Mouse (Mus musculus) embryonic facial prominence, embryonic 15.5 days (tissue): ENCODE measurements around the gene Acaa1b. TPM values are rescaled to one million over a fixed set of nuclear protein-coding genes. Genes with fewer than 3 reads are reported as not detected.
A peak's percentile ranks its signal among the peaks of the same experiment; 100 is the strongest.

Experiments
- ATAC-seq: fragments of 200-750 bp; cut with Nextera tagmentation; 2 replicates; pipeline ENCODE4 v1.8.0; 2017; ENCODE audit warnings: low read depth, moderate TSS enrichment; ENCODE audit not compliant: insufficient number of reproducible peaks, low FRiP score, low TSS enrichment
- H3K27ac ChIP-seq: fragments of 300-500 bp; sonication (generic); replicated peaks from 2 replicates; pipeline ENCODE4 v1.5.1; 2015; ENCODE audit warnings: mild to moderate bottlenecking, inconsistent platforms
- H3K27me3 ChIP-seq: fragments of 300-500 bp; sonication (generic); 2 replicates; pipeline ENCODE4 v1.6.1; 2015; ENCODE audit warnings: inconsistent platforms
- H3K36me3 ChIP-seq: fragments of 300-500 bp; sonication (generic); 2 replicates; pipeline ENCODE4 v1.6.1; 2015; ENCODE audit warnings: mild to moderate bottlenecking, inconsistent platforms
- H3K4me1 ChIP-seq: fragments of 300-500 bp; sonication (generic); 2 replicates; pipeline ENCODE4 v1.6.1; 2015; ENCODE audit warnings: inconsistent platforms
- H3K4me2 ChIP-seq: fragments of 300-500 bp; sonication (generic); replicated peaks from 2 replicates; pipeline ENCODE4 v1.6.1; 2015; ENCODE audit warnings: mild to moderate bottlenecking, inconsistent platforms
- H3K4me3 ChIP-seq: fragments of 300-500 bp; sonication (generic); replicated peaks from 2 replicates; pipeline ENCODE4 v1.5.1; 2015; ENCODE audit warnings: mild to moderate bottlenecking, inconsistent platforms
- H3K9ac ChIP-seq: fragments of 300-500 bp; sonication (generic); 2 replicates; pipeline ENCODE4 v1.6.1; 2015; ENCODE audit warnings: inconsistent platforms
- H3K9me3 ChIP-seq: fragments of 300-500 bp; sonication (generic); replicated peaks from 2 replicates; pipeline ENCODE4 v1.6.1; 2016; ENCODE audit warnings: inconsistent platforms
- WGBS: fragments of 180-500 bp; shearing (Covaris S2); methylation state at CpG from one replicate; pipeline ENCODE4 v1.1.7; 2015; 5-methylcytosine and 5-hydroxymethylcytosine counted together
- polyA plus RNA-seq: library from polyadenylated mRNA; unstranded; fragments of >200 nt; fragmentation: Nextera tagmentation; extraction: Ambion mirVana; gene quantifications from 2 replicates; pipeline ENCODE4 v1.2.1, GENCODE M21; 2015

The Acaa1b gene
- polyA plus RNA-seq, 1 experiment from 2014 or later: 3.0 TPM

- 91% methylated on average over 6 of the region's 6 CpGs for WGBS
These were observed 8.7 kb upstream of the Acaa1b start for GRCm38 (mm10) chr9:119165548-119165947.

GRCm38 (mm10) chr9:119164743-119165142 is 7.8 kb upstream of the Acaa1b start:
- no peak overlapping the region for H3K4me3 ChIP-seq
- no peak overlapping the region for H3K9ac ChIP-seq
- H3K27me3 ChIP-seq: no peaks in the 10 kb centered on the region
- H3K4me2 ChIP-seq: no peak overlapping the region
- 72% methylated on average over 7 of the region's 7 CpGs for WGBS
- no peaks in the 10 kb centered on the region for H3K4me1 ChIP-seq
- no peak overlapping the region for H3K27ac ChIP-seq
- no peaks in the 10 kb centered on the region for H3K36me3 ChIP-seq
- ATAC-seq: no peak
- H3K9me3 ChIP-seq: no peaks in the 10 kb centered on the region

More at GRCm38 (mm10) chr9:119165548-119165947, 8.7 kb upstream of the Acaa1b start:
- H3K4me1 ChIP-seq: no peaks in the 10 kb centered on the region
- no peaks in the 10 kb centered on the region for H3K9me3 ChIP-seq
- ATAC-seq: no peak
- no peak overlapping the region for H3K4me3 ChIP-seq
- H3K36me3 ChIP-seq: no peaks in the 10 kb centered on the region
- no peaks in the 10 kb centered on the region for H3K27me3 ChIP-seq
- H3K4me2 ChIP-seq: no peak overlapping the region
- H3K27ac ChIP-seq: no peak overlapping the region
- H3K9ac ChIP-seq: no peak overlapping the region

- ATAC-seq: no peak
- WGBS: 67% methylated on average over 3 of the region's 3 CpGs
- 0 out of 2 replicates have a peak, but pooled peaks cover 5% of the 10 kb centered on the region for H3K4me1 ChIP-seq
- no peak overlapping the region for H3K9ac ChIP-seq
- H3K4me2 ChIP-seq: no peak overlapping the region
- H3K27ac ChIP-seq: no peak overlapping the region
- H3K36me3 ChIP-seq: no peaks in the 10 kb centered on the region
- H3K27me3 ChIP-seq: peaks cover 10% of the 10 kb centered on the region
- no peaks in the 10 kb centered on the region for H3K9me3 ChIP-seq
- no peak overlapping the region for H3K4me3 ChIP-seq
These were observed 3.8 kb upstream of the Acaa1b start for GRCm38 (mm10) chr9:119160689-119161088.

- no peaks in the 10 kb centered on the region for H3K9me3 ChIP-seq
- peaks cover 20% of the 10 kb centered on the region for H3K27me3 ChIP-seq
- no peak within 1 kb of the TSS for H3K4me3 ChIP-seq
- no peak for ATAC-seq
- H3K36me3 ChIP-seq: no peaks in the 10 kb centered on the region
- no peak within 1 kb of the TSS for H3K9ac ChIP-seq
- H3K27ac ChIP-seq: no peak within 1 kb of the TSS
- 0 out of 2 replicates have a peak, but pooled peaks cover 5% of the 10 kb centered on the region for H3K4me1 ChIP-seq
- 49% methylated on average over 4 of the region's 4 CpGs for WGBS
- H3K4me2 ChIP-seq: no peak within 1 kb of the TSS
These were observed 2.0 kb upstream of the Acaa1b start, which contains the start of gene Gm47289 for GRCm38 (mm10) chr9:119158861-119159260. TSS of gene Gm47289 (plus strand) at chr9:119159161.

GRCm38 (mm10) chr9:119155826-119156225 is 1.1 kb downstream of the Acaa1b start:
- H3K27ac ChIP-seq: no peak overlapping the region
- H3K9ac ChIP-seq: no peak overlapping the region
- 37% methylated on average over 7 of the region's 7 CpGs for WGBS
- H3K4me3 ChIP-seq: peak overlapping the region; percentile 53
- peaks cover 20% of the 10 kb centered on the region for H3K27me3 ChIP-seq
- ATAC-seq: no peak
- H3K9me3 ChIP-seq: no peaks in the 10 kb centered on the region
- H3K4me2 ChIP-seq: peak overlapping the region; percentile 67
- no peaks in the 10 kb centered on the region for H3K36me3 ChIP-seq
- H3K4me1 ChIP-seq: 0 out of 2 replicates have a peak, but pooled peaks cover 5% of the 10 kb centered on the region

- Histone ChIP-seq H3K4me3 (no peak overlapping the region), H3K27ac (no peak overlapping the region), H3K4me1 (0 out of 2 replicates have a peak, but pooled peaks cover 5% of the 10 kb centered on the region), H3K4me2 (no peak overlapping the region), H3K9ac (no peak overlapping the region), H3K9me3 (no peaks in the 10 kb centered on the region), H3K27me3 (peaks cover 20% of the 10 kb centered on the region), H3K36me3 (no peaks in the 10 kb centered on the region)
- no peak for ATAC-seq
- WGBS: 73% methylated on average over 8 of the region's 8 CpGs
These were observed 1.5 kb downstream of the Acaa1b start for GRCm38 (mm10) chr9:119155416-119155815.

- no peaks in the 10 kb centered on the region for H3K9me3 ChIP-seq
- WGBS: 48% methylated on average over 2 of the region's 2 CpGs
These were observed 5.1 kb downstream of the Acaa1b start for GRCm38 (mm10) chr9:119151751-119152150.

GRCm38 (mm10) chr9:119149601-119150000 is 7.3 kb downstream of the Acaa1b start:
- Histone ChIP-seq H3K9ac (no peak overlapping the region), H3K4me2 (no peak overlapping the region), H3K27ac (no peak overlapping the region), H3K9me3 (no peaks in the 10 kb centered on the region), H3K4me3 (no peak overlapping the region), H3K36me3 (no peaks in the 10 kb centered on the region), H3K27me3 (no peaks in the 10 kb centered on the region), H3K4me1 (no peaks in the 10 kb centered on the region)
- no peak for ATAC-seq
- 22% methylated on average over 5 of the region's 5 CpGs for WGBS

More at GRCm38 (mm10) chr9:119151751-119152150, 5.1 kb downstream of the Acaa1b start:
- Histone ChIP-seq H3K9ac (no peak overlapping the region), H3K4me3 (no peak overlapping the region), H3K36me3 (no peaks in the 10 kb centered on the region), H3K4me1 (0 out of 2 replicates have a peak, but pooled peaks cover 5% of the 10 kb centered on the region), H3K27me3 (peaks cover 20% of the 10 kb centered on the region), H3K4me2 (no peak overlapping the region), H3K27ac (no peak overlapping the region)
- no peak for ATAC-seq

GRCm38 (mm10) chr9:119146098-119146770 is 10.7 kb downstream of the Acaa1b start:
- WGBS: 62% methylated on average over 12 of the region's 13 CpGs
- Histone ChIP-seq H3K27me3 (no peaks in the 10 kb centered on the region), H3K4me2 (no peak overlapping the region), H3K4me1 (no peaks in the 10 kb centered on the region), H3K36me3 (no peaks in the 10 kb centered on the region), H3K4me3 (no peak overlapping the region), H3K9me3 (no peaks in the 10 kb centered on the region), H3K27ac (no peak overlapping the region), H3K9ac (no peak overlapping the region)
- ATAC-seq: no peak

GRCm38 (mm10) chr9:119145638-119146037 is 11.3 kb downstream of the Acaa1b start:
- no peaks in the 10 kb centered on the region for H3K9me3 ChIP-seq
- no peak overlapping the region for H3K4me3 ChIP-seq
- no peak overlapping the region for H3K27ac ChIP-seq
- H3K4me2 ChIP-seq: no peak overlapping the region
- H3K27me3 ChIP-seq: no peaks in the 10 kb centered on the region
- H3K36me3 ChIP-seq: no peaks in the 10 kb centered on the region
- H3K4me1 ChIP-seq: no peaks in the 10 kb centered on the region
- no peak for ATAC-seq
- H3K9ac ChIP-seq: no peak overlapping the region
- WGBS: 56% methylated on average over 6 of the region's 6 CpGs

GRCm38 (mm10) chr9:119145137-119145536 is 11.8 kb downstream of the Acaa1b start:
- no peak overlapping the region for H3K4me2 ChIP-seq
- H3K27me3 ChIP-seq: no peaks in the 10 kb centered on the region
- H3K27ac ChIP-seq: no peak overlapping the region
- no peak for ATAC-seq
- H3K4me3 ChIP-seq: no peak overlapping the region
- no peaks in the 10 kb centered on the region for H3K9me3 ChIP-seq
- H3K4me1 ChIP-seq: no peaks in the 10 kb centered on the region
- H3K9ac ChIP-seq: no peak overlapping the region
- no peaks in the 10 kb centered on the region for H3K36me3 ChIP-seq
- WGBS: 51% methylated on average over 10 of the region's 10 CpGs

GRCm38 (mm10) chr9:119144696-119145095 is 12.2 kb downstream of the Acaa1b start:
- WGBS: 84% methylated on average over 8 of the region's 8 CpGs
- no peaks in the 10 kb centered on the region for H3K36me3 ChIP-seq
- no peak overlapping the region for H3K27ac ChIP-seq
- H3K9me3 ChIP-seq: no peaks in the 10 kb centered on the region
- no peak overlapping the region for H3K9ac ChIP-seq
- H3K4me3 ChIP-seq: no peak overlapping the region
- H3K4me1 ChIP-seq: no peaks in the 10 kb centered on the region
- no peak overlapping the region for H3K4me2 ChIP-seq
- ATAC-seq: no peak
- no peaks in the 10 kb centered on the region for H3K27me3 ChIP-seq
